Mouse (Mus musculus) ES-E14 (cell line): ENCODE results near the gene Rora. TPM values are rescaled to one million over a fixed set of nuclear protein-coding genes. Genes with fewer than 3 reads are reported as not detected.

Experiments used
- DNase-seq: peaks from one replicate; pipeline ENCODE4 v3.0.0-alpha.2; 2013; ENCODE audit warnings: low read depth, low spot score
- H3K27ac ChIP-seq: 2 replicates; pipeline ENCODE4 v1.5.1; 2012; ENCODE audit warnings: low read depth, mild to moderate bottlenecking, low read length, moderate library complexity, mixed read lengths; ENCODE audit not compliant: poor library complexity, insufficient read depth, severe bottlenecking
- H3K36me3 ChIP-seq: 2 replicates; pipeline ENCODE4 v1.6.1; 2012; ENCODE audit warnings: mild to moderate bottlenecking, low read length, moderate library complexity, mixed read lengths; ENCODE audit not compliant: control insufficient read depth, poor library complexity, insufficient read depth, severe bottlenecking
- H3K4me1 ChIP-seq, 2 experiments: fragments of 150-350 bp in 1 of 2; sonication (generic) in 1 of 2; 2 replicates each; pipeline ENCODE4 v1.6.1; 2012; ENCODE audit warnings: low read length in 2 of 2, mild to moderate bottlenecking in 1 of 2, mixed read lengths in 1 of 2; ENCODE audit not compliant: control insufficient read depth in 2 of 2, insufficient read depth in 2 of 2, poor library complexity in 1 of 2
- H3K4me3 ChIP-seq, 2 experiments: fragments of 150-350 bp in 1 of 2; sonication (generic) in 1 of 2; 2 replicates each; pipeline ENCODE4 v1.5.1; 2012; ENCODE audit warnings: low read length in 2 of 2, low read depth in 1 of 2, mild to moderate bottlenecking in 1 of 2, mixed read lengths in 1 of 2; ENCODE audit not compliant: insufficient read depth in 1 of 2, poor library complexity in 1 of 2, severe bottlenecking in 1 of 2
- H3K9ac ChIP-seq: 2 replicates; pipeline ENCODE4 v1.6.1; 2012; ENCODE audit warnings: low read depth, mild to moderate bottlenecking, low read length, mixed read lengths; ENCODE audit not compliant: poor library complexity, insufficient read depth, severe bottlenecking
- H3K9me3 ChIP-seq: fragments of 150-350 bp; sonication (generic); 2 replicates; pipeline ENCODE4 v1.6.1; 2012; ENCODE audit warnings: low read depth, mild to moderate bottlenecking, low read length; ENCODE audit not compliant: control insufficient read depth, insufficient read depth
- CHD2 ChIP-seq: IDR thresholded peaks from 2 replicates; pipeline ENCODE4 v1.6.1; 2014; ENCODE audit warnings: mild to moderate bottlenecking, low read depth, low read length, inconsistent platforms
- HCFC1 ChIP-seq: IDR thresholded peaks from 2 replicates; pipeline ENCODE4 v1.6.1; 2012; ENCODE audit warnings: low read length, inconsistent platforms, borderline replicate concordance; ENCODE audit not compliant: insufficient read depth
- MAFK ChIP-seq: IDR thresholded peaks from 2 replicates; pipeline ENCODE4 v1.6.1; 2014; ENCODE audit warnings: mild to moderate bottlenecking, low read depth, low read length, inconsistent platforms; ENCODE audit not compliant: insufficient read depth
- ZC3H11A ChIP-seq: IDR thresholded peaks from 2 replicates; pipeline ENCODE4 v1.6.1; 2012; ENCODE audit warnings: low read depth, mild to moderate bottlenecking, inconsistent platforms, low read length, borderline replicate concordance
- ZNF384 ChIP-seq: IDR thresholded peaks from 2 replicates; pipeline ENCODE4 v1.6.1; 2012; ENCODE audit warnings: low read depth, low read length, inconsistent platforms
- in situ Hi-C, 2 experiments: fragments of 600-800 bp; cut with MboI; formaldehyde crosslinking; loops; one replicate each; pipeline ENCODE4 v1.15.1; 2025; ENCODE audit warnings: low sequenced_read_pairs in 2 of 2, inconsistent platforms in 1 of 2; ENCODE audit not compliant: unreplicated experiment in 2 of 2
- total RNA-seq: library from RNA; depleted of rRNA; stranded (reverse); fragments of 300-350 nt; gene quantifications from 2 replicates; pipeline ENCODE4 v1.2.3, GENCODE M21; 2012

Gene Rora
- total RNA-seq, 1 experiment, result 2.1 TPM

DNA sequence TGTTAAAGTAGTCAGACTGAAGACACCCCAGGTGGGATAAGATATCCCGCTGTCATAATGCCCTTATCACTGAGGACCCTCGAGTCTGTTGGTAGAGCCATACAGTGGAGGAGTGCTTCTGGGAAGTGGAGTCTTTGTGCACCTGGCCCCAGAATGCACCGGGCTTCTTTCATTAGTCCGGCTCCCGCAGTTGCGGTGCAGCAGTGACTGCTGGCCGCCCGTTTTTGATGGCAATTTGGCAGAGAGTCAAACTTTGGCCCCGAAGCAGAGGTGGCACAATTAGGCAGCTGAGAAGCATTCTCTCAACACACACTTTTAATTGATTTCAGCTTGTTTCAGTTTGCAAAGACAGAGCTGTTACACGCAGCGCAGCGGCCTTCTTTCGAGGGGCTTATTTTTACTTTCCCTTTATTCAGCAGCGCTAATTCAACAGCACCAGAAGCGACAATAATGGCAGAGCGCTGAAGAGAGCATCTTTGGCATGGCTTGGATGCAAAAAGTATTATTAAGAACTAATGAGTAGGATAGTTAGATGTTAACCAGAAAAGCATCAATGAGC is 138.5 kb downstream of the Rora start:
- no peaks in the 10 kb centered on the region for H3K36me3 ChIP-seq
- no peaks in the 10 kb centered on the region for H3K9me3 ChIP-seq
- in situ Hi-C loops, result no loop called here
- H3K4me1 ChIP-seq, result peaks cover 0 to 4% of the 10 kb centered on the region in 2 experiments; a peak in 2 of 4 replicates
- DNase-seq, result no peak
- H3K9ac ChIP-seq, result peak overlapping the region; percentile 42; the same call in 1 of the 2 replicates
- no peak overlapping the region for H3K27ac ChIP-seq
- TF ChIP-seq ZC3H11A, result no peak
- TF ChIP-seq HCFC1, result peak; percentile 65; the same call in 1 of the 2 replicates
- H3K4me3 ChIP-seq, result peak overlapping the region in 1 of 2 experiments; percentile 39; a peak in 2 of 4 replicates

DNA sequence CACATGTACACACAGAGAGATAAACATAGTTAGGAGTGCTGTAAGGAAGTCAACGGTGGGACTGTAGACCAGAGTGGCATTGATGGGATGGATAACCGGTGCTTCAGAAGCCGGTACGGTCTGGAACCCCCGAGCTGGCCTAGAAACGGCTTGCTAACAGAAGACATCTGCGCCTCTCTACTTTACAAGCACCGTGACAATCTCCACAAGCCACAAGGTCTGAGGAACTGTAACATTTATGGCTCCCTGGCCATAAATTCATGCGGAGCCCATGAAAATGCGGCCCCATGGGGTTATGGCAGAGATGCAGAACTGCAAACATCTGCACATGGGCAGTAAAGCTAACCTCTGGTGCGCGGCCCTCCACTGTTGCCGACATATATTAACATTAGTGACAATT is 141.7 kb downstream of the Rora start:
- in situ Hi-C loops, result no loop called here
- Histone ChIP-seq H3K36me3 (no peaks in the 10 kb centered on the region), H3K4me1 (peaks cover 0 to 4% of the 10 kb centered on the region in 2 experiments; a peak in 2 of 4 replicates), H3K4me3 (no peak overlapping the region), H3K9me3 (no peaks in the 10 kb centered on the region), H3K9ac (no peak overlapping the region), H3K27ac (no peak overlapping the region)
- DNase-seq, result no peak
- no peak for TF ChIP-seq ZC3H11A
- TF ChIP-seq ZNF384, result no peak
- TF ChIP-seq CHD2, result no peak
- no peak for TF ChIP-seq HCFC1
- TF ChIP-seq MAFK, result no peak

DNA sequence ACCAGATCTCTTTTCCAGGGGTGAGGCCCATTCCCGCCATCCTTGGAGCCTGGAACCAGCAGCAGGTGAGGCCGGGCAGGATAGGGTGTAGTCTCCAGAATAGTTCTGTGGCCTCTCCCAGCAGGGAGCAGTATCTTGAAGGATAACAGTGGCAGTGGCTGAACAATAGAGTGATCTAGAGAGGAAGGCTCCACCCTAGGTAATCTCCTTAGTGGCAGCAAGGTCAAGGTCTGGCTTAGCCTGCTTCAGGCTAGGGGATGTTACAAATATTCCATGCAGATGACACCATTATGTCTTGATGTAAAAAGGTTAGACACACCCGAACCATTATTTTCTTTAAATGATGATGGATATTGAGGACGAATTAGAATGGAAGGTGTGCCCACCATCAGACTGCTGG is 144.6 kb downstream of the Rora start:
- no peaks in the 10 kb centered on the region for H3K36me3 ChIP-seq
- H3K9ac ChIP-seq, result no peak overlapping the region
- no peaks in the 10 kb centered on the region for H3K9me3 ChIP-seq
- no peak overlapping the region; the same call in 1 of the 2 replicates for H3K27ac ChIP-seq
- H3K4me3 ChIP-seq, result no peak overlapping the region
- H3K4me1 ChIP-seq, result no peaks in the 10 kb centered on the region; a peak in 1 of 4 replicates
- in situ Hi-C loops, result no loop called here
- peak; percentile 42 for DNase-seq
- TF ChIP-seq CHD2 (no peak), ZNF384 (no peak), ZC3H11A (no peak), HCFC1 (no peak), MAFK (no peak)

DNA sequence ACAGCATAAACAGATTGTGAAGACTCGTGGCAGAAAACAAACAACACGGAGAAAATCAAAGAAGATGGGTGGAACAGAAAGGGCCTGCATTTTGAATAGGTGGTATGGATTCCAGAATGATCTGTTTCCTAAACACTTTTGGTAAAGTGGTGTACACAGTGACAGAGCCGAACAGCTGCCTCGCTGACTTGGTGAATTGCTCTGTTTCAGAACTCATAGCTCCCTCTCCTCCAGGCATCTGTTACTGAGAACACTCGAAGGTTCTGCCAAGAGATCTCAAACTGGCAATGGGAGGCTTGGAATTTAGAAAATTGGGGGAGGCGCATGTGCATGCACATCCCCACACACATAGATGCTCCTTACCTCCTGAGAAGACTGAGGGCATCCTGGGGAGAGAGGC is 145.5 kb downstream of the Rora start:
- Histone ChIP-seq H3K4me1 (no peaks in the 10 kb centered on the region; a peak in 1 of 4 replicates), H3K4me3 (no peak overlapping the region), H3K36me3 (no peaks in the 10 kb centered on the region), H3K27ac (peak overlapping the region; percentile 29; the same call in 1 of the 2 replicates), H3K9me3 (no peaks in the 10 kb centered on the region), H3K9ac (no peak overlapping the region)
- no peak for DNase-seq
- in situ Hi-C loops, result no loop called here
- no peak for TF ChIP-seq ZNF384
- no peak for TF ChIP-seq HCFC1
- TF ChIP-seq MAFK, result no peak
- TF ChIP-seq ZC3H11A, result no peak
- TF ChIP-seq CHD2, result no peak

DNA sequence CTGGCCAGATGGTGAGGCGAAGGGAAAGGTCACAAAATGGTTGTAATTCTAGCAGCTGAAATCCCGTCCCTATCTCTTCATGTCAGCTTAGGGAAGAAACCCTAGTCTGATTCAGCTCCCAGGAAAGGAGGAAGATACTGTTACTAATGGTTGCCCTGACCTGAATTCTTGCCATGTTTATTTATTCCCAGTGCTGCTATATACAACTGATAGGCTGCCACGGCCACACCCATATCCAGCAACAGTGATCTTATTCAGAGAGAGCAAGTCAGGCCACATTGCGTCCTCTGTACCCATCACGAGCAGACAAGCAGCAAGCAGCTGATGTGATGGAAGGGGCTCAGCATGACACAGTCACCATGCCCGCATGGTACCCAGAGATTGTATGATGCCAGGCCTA is 150.6 kb downstream of the Rora start:
- no peaks in the 10 kb centered on the region for H3K36me3 ChIP-seq
- H3K9ac ChIP-seq, result no peak overlapping the region
- no peaks in the 10 kb centered on the region for H3K9me3 ChIP-seq
- no peak for TF ChIP-seq HCFC1
- TF ChIP-seq ZNF384, result no peak
- TF ChIP-seq MAFK, result no peak
- no peak for TF ChIP-seq ZC3H11A
- no peak for TF ChIP-seq CHD2
- no peak for DNase-seq
- H3K4me1 ChIP-seq, result no peaks in the 10 kb centered on the region
- in situ Hi-C loops, result no loop called here
- H3K27ac ChIP-seq, result no peak overlapping the region
- H3K4me3 ChIP-seq, result no peak overlapping the region
